Mouse (Mus musculus): ENCODE measurements around the gene Rrm1.

The Rrm1 gene

DNA sequence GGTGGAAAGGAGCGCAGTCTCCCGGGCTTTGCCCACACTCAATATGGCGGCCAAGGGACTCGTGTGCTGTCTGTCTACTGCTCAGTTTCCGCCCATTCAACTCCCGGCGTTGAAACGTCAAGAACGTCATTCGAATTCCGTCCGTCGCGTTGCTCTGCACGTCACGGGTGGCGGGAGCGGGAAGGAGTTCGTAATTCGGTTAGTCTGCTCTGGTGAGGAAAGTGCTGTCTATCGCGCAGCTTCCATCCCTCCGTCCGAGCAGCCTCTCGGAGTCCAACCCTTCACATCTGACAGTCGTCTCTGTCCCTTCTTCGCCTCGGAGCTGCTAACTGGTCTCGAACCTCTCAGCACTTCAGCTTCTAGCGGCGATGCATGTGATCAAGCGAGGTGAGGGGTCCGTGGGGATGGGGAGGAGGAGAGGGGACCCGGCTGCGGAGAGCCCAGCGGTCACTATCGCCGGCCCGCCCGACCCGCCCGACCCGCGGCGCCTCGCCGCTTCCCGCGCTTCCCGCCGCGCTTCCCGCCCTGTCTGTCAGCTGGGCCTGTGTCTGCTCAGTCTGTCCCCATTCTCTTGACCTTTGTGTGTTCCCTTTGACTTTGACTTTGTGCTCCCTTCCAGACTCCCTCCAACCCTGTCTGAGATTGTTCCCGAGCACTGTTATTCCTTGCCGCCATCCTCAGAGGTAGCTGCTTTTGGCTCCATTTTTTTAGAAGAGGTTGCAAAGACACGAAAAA, at the start of gene Rrm1:
Gene Rrm1 (plus strand): TSS at position 39 of the 735 bp plus-strand sequence.
- no peak for TF ChIP-seq GATA4 (IDR thresholded peaks at IDR 0.05; ENCODE audit: insufficient replicate concordance, low read length)

DNA sequence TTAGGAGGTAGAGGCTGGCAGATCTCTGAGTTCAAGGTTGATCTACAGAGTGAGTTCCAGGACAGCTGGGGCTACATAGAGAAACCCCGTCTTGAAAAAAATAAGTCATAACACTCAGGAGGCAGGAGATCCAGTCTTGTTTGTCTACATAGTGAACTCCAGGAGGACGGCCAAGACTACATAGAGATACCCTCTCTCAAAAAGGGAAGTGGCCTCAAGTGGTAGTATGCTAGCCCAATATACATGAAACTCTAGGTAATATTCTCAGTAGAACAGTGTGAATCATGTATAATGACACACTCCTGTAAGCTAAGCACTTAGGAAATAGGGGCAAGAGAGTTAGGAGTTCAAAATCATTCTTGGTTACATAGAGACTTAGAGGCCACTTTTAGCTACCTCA, 47.6 kb upstream of the Rrm1 start:
- TF ChIP-seq GATA4 (IDR thresholded peaks at IDR 0.05; ENCODE audit: insufficient replicate concordance, low read length): no peak

GRCm38 (mm10) chr7:102395894-102396293, 45.6 kb upstream of the Rrm1 start:
- no peak for TF ChIP-seq GATA4 (IDR thresholded peaks at IDR 0.05; ENCODE audit: insufficient replicate concordance, low read length)

DNA sequence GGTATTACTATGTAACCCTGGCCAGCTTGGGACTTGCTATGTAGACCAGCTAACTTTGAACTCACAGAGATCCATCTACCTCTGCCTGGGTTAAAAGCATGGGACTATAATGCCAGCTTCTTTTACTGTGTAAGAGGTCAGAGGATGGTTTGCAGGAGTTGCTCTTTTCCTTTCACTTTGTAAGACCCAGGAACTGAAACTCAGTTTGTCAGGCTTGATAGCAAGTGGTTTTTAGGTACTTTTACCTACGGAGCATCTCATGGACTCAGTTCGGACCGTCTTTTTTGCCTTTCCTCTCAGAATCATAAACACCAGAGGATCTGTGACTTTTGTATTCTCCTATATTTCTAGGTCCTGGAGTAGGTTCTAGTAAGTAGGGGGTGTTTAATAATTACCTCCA, 45.2 kb upstream of the Rrm1 start:
- TF ChIP-seq GATA4 (IDR thresholded peaks at IDR 0.05; ENCODE audit: insufficient replicate concordance, low read length): no peak

DNA sequence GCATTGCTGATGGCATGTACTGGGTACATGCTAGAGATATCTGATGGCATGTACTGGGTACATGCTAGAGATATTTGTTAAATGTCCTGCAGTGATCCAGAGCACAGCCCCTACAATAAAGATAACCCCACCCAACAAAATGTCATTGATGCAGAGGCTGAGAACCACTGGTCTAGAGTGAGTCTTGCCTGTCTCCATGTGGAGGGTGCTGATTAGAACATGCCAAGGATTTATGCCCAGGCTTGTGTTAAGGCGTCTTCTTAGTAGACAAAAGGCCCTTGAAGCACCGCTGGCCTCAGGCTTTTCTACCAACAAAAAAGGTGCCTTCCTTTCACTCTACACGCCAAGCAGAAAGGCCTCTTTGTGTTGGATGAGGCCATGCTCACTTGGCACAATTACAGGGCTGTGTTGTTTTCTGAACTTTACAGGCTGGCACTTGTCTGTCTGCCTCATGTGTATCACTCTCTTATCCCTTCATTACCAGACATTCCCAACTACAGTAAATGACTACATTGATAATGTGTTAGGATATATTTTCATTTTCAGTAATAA, 42.2 kb upstream of the Rrm1 start:
- TF ChIP-seq GATA4 (IDR thresholded peaks at IDR 0.05; ENCODE audit: insufficient replicate concordance, low read length): no peak

DNA sequence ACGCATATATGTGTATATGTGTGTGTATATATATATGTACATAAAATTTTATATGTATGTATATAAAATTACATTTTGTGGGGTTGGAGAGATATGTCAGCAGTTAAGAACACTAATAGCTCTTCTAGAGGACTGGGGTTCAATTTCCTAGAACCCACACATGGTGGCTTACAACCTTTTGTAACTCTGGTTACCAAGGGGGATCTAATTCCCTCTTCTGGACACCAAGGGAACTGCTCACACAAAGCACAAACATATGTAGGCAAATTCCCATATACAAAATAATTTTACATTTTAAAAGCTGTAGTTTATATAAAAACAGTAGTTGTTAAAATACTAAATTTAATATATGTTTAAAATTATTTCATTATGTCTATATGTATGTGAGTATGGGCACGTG, 37.4 kb upstream of the Rrm1 start:
- no peak for TF ChIP-seq GATA4 (IDR thresholded peaks at IDR 0.05; ENCODE audit: insufficient replicate concordance, low read length)

DNA sequence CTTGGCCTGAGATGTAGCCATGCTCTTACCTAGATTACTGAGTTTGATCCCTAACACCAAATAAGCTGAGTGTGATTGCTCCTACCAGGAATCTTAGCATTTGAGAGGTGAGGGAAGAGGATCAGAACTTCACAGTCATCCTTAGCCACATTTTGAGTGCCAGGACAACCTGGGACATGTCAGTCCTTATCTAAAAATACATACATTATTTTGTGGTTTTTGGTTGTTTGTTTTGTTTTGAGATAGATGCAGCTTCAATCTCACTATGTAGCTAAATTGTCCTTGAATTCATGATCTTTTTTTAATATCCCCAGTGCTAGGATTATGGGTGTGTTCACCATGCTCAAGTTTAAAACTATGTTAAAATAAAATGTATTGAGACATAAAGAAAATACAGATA, 34.1 kb upstream of the Rrm1 start:
- TF ChIP-seq GATA4 (IDR thresholded peaks at IDR 0.05; ENCODE audit: insufficient replicate concordance, low read length): no peak

GRCm38 (mm10) chr7:102415841-102416240, 25.7 kb upstream of the Rrm1 start:
- TF ChIP-seq GATA4 (IDR thresholded peaks at IDR 0.05; ENCODE audit: insufficient replicate concordance, low read length): no peak

- TF ChIP-seq GATA4 (IDR thresholded peaks at IDR 0.05; ENCODE audit: insufficient replicate concordance, low read length): no peak
Measured at GRCm38 (mm10) chr7:102417398-102417797, 24.1 kb upstream of the Rrm1 start.

- no peak for TF ChIP-seq GATA4 (IDR thresholded peaks at IDR 0.05; ENCODE audit: insufficient replicate concordance, low read length)
Measured at GRCm38 (mm10) chr7:102422036-102422435, 19.5 kb upstream of the Rrm1 start.

- TF ChIP-seq GATA4 (IDR thresholded peaks at IDR 0.05; ENCODE audit: insufficient replicate concordance, low read length): no peak
Measured at GRCm38 (mm10) chr7:102425933-102426685, 15.4 kb upstream of the Rrm1 start.

DNA sequence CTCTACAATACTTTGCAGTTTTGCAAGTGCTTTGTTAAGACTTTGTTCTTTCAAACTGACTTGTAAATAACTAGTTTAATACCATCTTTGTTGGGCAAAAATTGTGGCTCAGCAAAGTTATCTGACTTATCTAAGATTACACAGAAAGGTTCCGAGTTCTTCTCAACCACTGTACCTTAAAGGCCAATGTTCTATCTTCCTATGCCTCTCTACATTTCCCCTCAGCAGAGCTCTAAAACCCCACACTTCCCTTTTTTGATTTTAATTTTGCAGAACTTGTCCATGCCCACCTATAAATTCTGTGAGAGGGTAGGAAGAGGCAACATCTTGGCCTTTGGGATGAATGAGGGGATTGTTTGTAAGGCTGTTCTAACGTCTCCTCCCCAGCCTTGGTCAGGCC, 7.2 kb upstream of the Rrm1 start:
- no peak for TF ChIP-seq GATA4 (IDR thresholded peaks at IDR 0.05; ENCODE audit: insufficient replicate concordance, low read length)

- no peak for TF ChIP-seq GATA4 (IDR thresholded peaks at IDR 0.05; ENCODE audit: insufficient replicate concordance, low read length)
Measured at GRCm38 (mm10) chr7:102440822-102441656, 456 bp upstream of the Rrm1 start.

DNA sequence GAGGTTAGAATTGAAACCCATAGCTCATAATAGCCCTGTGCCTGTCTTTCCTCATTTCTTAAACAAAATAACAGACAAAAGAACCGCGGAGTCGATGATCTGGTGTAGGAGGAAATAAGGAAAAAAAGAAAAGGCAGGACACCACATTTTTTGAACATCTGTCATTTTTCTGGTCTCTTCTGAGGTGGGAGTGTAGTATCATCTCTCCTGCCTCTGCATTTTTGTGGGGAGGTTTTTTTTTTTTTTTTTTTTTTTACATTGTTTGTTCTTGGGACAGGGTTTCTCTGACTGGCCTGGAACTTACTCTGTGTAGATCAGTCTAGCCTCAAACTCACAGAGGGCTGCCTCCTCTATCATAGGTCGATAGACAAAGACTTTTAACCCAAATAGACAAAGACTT, 937 bp downstream of the Rrm1 start:
- TF ChIP-seq GATA4 (IDR thresholded peaks at IDR 0.05; ENCODE audit: insufficient replicate concordance, low read length): no peak

GRCm38 (mm10) chr7:102444301-102444700, 2.8 kb downstream of the Rrm1 start:
- TF ChIP-seq GATA4 (IDR thresholded peaks at IDR 0.05; ENCODE audit: insufficient replicate concordance, low read length): no peak
